Mouse (Mus musculus) midbrain, embryonic 14.5 days (tissue): ENCODE data around the gene B3galt4. TPM values are rescaled to one million over a fixed set of nuclear protein-coding genes. Genes with fewer than 3 reads are reported as not detected.
A peak's percentile ranks its signal among the peaks of the same experiment; 100 is the strongest.
"Not testable (repeated sequence)": the region's sequence is repeated elsewhere in the genome, so short reads cannot be mapped to it uniquely, and the experiment has no call there.

Source experiments
- ATAC-seq: fragments of 200-750 bp; cut with Nextera tagmentation; 2 replicates; pipeline ENCODE4 v1.8.0; 2017; ENCODE audit warnings: moderate number of reproducible peaks, moderate library complexity; ENCODE audit not compliant: low FRiP score, low TSS enrichment
- DNase-seq: peaks from one replicate; pipeline ENCODE4 v3.0.0-alpha.2; 2015
- H3K27ac ChIP-seq: fragments of 300-500 bp; sonication (generic); replicated peaks from 2 replicates; pipeline ENCODE4 v1.5.1; 2014; ENCODE audit warnings: mild to moderate bottlenecking, low read depth, low read length, moderate library complexity
- H3K27me3 ChIP-seq: fragments of 300-500 bp; sonication (generic); 2 replicates; pipeline ENCODE4 v1.6.1; 2014; ENCODE audit warnings: low read length, control low read depth, mixed read lengths; ENCODE audit not compliant: control insufficient read depth, insufficient read depth
- H3K36me3 ChIP-seq: fragments of 300-500 bp; sonication (generic); 2 replicates; pipeline ENCODE4 v1.6.1; 2014; ENCODE audit warnings: low read length, control low read depth; ENCODE audit not compliant: control insufficient read depth, insufficient read depth
- H3K4me1 ChIP-seq: fragments of 300-500 bp; sonication (generic); 2 replicates; pipeline ENCODE4 v1.6.1; 2014; ENCODE audit warnings: mild to moderate bottlenecking, antibody characterized with exemption, low read length, control low read depth; ENCODE audit not compliant: control insufficient read depth, insufficient read depth
- H3K4me2 ChIP-seq: fragments of 300-500 bp; sonication (generic); 2 replicates; pipeline ENCODE4 v1.6.1; 2014; ENCODE audit warnings: mild to moderate bottlenecking, low read length, moderate library complexity
- H3K4me3 ChIP-seq: fragments of 300-500 bp; sonication (generic); replicated peaks from 2 replicates; pipeline ENCODE4 v1.5.1; 2014; ENCODE audit warnings: low read depth, low read length
- H3K9ac ChIP-seq: fragments of 300-500 bp; sonication (generic); replicated peaks from 2 replicates; pipeline ENCODE4 v1.6.1; 2014; ENCODE audit warnings: mild to moderate bottlenecking, low read length, moderate library complexity
- H3K9me3 ChIP-seq: fragments of 300-500 bp; sonication (generic); 2 replicates; pipeline ENCODE4 v1.6.1; 2016; ENCODE audit warnings: low read length, control low read depth, mixed read lengths; ENCODE audit not compliant: control insufficient read depth
- WGBS: fragments of 180-500 bp; shearing (Covaris S2); extraction: QIAGEN DNeasy Blood & Tissue Kit; methylation state at CpG from one replicate; pipeline ENCODE4 v1.1.7; 2014; 5-methylcytosine and 5-hydroxymethylcytosine counted together
- polyA plus RNA-seq: library from polyadenylated mRNA; unstranded; fragments of >200 nt; fragmentation: Nextera tagmentation; extraction: Ambion mirVana; gene quantifications from 2 replicates; pipeline ENCODE4 v1.2.1, GENCODE M21; 2014

B3galt4 gene
- polyA plus RNA-seq, 1 experiment from 2014 or later, result 8.0 TPM

DNA sequence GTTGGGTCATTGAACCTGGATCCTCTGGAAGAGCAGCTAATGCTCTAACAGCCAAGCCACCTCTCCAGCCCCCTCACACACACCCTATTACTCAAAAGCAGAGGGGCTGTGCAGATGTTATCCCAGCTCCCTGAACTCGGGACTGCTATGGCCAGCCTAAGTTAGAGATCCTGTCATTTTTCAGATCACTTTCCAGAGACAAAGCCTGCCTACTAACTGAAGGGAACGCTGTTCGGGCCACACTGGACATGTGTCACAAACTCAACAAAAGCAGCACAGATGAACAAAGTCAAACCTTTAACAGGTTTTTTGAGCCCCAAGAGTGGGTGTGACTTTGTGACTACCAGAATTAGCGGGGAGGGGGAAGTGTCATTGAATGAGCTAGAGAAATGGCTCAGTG is 1.6 kb upstream of the B3galt4 start:
- no peak overlapping the region for H3K4me3 ChIP-seq
- no peak overlapping the region for H3K9ac ChIP-seq
- no peak overlapping the region for H3K4me2 ChIP-seq
- ATAC-seq (no peak), DNase-seq (no peak)
- H3K27ac ChIP-seq, result no peak overlapping the region
- peaks cover 44% of the 10 kb centered on the region for H3K36me3 ChIP-seq
- 84% methylated on average over 4 of the region's 4 CpGs for WGBS
- H3K4me1 ChIP-seq, result peaks cover 34% of the 10 kb centered on the region
- no peaks in the 10 kb centered on the region for H3K27me3 ChIP-seq
- H3K9me3 ChIP-seq, result no peaks in the 10 kb centered on the region

DNA sequence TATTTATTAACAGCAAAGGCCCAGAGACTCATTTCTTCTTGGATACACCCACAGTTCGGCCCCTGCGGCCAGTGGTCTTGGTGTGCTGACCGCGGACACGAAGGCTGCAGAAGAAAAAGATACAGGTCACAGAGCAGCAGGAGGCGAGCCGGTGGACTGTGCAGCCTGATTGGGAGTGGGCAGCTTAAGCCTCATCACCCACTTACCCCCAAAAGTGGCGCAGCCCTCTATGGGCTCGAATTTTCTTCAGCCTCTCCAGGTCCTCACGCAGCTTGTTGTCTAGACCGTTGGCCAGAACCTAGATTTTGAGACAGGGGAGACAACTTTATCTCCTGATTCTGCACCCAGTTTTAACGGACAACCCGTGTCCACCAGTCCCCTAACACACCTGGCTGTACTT is 727 bp upstream of the B3galt4 start:
- H3K9ac ChIP-seq, H3K9me3 ChIP-seq, H3K27me3 ChIP-seq, H3K27ac ChIP-seq, DNase-seq, ATAC-seq: not testable (repeated sequence)
- H3K4me3 ChIP-seq, result peak overlapping the region; percentile 52; the same call in 1 of the 2 replicates
- H3K36me3 ChIP-seq, result peaks cover 50% of the 10 kb centered on the region
- H3K4me2 ChIP-seq, result peak overlapping the region; percentile 96
- WGBS, result 74% methylated on average over 13 of the region's 13 CpGs
- peaks cover 34% of the 10 kb centered on the region for H3K4me1 ChIP-seq

DNA sequence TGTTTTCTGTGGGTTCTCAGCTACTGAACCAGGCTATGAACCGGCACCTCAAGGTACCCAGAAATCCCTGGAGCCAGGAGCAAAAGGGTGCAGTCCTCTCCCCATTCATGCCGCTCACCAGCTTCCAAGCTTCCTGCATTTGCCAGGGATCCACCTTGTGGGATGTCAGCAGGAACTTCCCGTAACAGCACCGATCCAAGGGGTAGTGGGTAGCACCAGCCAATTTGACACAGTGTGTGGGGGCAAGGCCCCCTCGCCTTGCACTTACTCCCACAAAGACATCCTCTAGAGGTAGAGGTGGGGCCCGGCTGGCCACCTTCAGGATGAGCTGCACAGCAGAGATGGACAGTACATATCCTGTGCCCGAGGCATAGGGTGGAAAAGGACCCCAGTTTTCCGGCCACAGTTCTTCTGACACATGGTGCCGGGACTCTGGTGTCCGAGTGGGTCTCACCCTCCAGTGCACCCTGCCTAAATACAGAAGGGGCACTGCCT is 1.1 kb downstream of the B3galt4 start:
- Histone ChIP-seq H3K4me3 (peak overlapping the region; percentile 52), H3K9ac (peak overlapping the region; percentile 71), H3K9me3 (no peaks in the 10 kb centered on the region), H3K36me3 (peaks cover 67% of the 10 kb centered on the region), H3K4me2 (peak overlapping the region; percentile 96), H3K4me1 (peaks cover 28% of the 10 kb centered on the region), H3K27me3 (no peaks in the 10 kb centered on the region), H3K27ac (peak overlapping the region; percentile 90)
- ATAC-seq, result no peak
- no peak for DNase-seq
- 77% methylated on average over 10 of the region's 10 CpGs for WGBS

DNA sequence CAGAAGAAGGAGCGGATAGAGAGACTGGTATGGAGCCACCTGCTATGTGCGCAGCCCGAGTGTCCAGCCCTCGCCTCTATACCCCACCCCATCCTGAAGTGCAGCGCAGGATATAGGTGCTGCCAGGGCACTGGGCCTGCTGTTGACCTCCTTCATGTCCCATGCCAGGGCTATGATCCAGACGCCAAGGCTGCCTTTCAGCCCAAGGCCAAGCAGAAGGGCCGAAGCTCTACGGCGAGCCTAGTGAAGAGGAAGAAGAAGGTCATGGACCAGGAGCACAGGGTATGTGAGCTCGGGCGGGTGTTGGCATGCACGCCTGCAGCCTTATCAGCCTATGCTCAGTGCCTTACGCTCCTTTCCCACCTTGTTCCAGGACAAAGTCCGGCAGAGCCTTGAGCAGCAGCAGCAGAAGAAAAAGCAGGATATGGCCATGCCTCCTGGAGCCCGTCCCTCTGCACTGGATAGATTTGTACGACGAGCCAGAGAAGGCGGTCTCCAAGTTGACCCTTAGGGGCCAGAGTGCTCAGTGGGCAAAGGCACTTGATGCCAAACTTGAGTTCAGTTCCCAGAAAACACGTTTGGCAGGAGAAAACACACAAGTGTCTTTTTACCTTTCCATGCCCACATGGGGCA is 2.3 kb downstream of the B3galt4 start:
- Histone ChIP-seq H3K27ac (no peak overlapping the region), H3K9ac (no peak overlapping the region), H3K36me3 (peaks cover 76% of the 10 kb centered on the region), H3K9me3 (no peaks in the 10 kb centered on the region), H3K4me1 (peaks cover 21% of the 10 kb centered on the region), H3K27me3 (no peaks in the 10 kb centered on the region), H3K4me2 (no peak overlapping the region), H3K4me3 (no peak overlapping the region)
- no peak for DNase-seq
- no peak for ATAC-seq
- 91% methylated on average over 19 of the region's 19 CpGs for WGBS

DNA sequence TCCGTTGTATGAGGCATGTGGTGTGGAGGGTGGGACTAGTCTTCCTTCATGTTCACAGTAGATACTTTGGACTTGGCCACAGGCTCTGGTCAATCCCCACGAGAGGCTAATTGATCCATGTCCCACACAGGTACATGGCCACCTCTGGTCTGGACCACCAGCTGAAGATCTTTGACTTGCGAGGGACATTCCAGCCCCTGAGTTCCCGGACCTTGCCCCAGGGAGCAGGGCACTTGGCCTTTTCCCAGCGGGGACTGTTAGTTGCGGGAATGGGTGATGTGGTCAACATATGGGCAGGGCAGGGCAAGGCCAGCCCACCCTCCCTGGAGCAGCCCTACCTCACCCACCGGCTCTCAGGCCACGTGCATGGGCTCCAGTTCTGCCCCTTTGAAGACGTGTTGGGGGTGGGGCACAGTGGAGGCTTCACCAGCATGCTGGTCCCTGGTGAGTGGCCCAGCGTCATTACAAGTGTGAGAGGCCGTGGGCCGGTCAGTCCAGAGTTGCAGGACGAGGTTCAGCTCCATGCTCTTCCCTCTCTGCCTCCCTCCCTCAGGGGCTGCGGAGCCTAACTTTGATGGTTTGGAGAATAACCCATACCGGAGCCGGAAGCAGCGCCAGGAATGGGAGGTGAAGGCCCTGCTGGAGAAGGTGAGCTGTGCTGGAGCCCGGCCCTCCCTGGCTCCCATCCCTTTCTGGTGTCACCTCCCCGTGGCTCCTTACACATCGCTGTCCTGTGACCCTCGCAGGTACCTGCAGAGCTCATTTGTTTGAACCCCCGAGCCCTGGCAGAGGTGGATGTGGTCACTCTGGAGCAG is 3.0 kb downstream of the B3galt4 start:
- peaks cover 19% of the 10 kb centered on the region for H3K4me1 ChIP-seq
- no peaks in the 10 kb centered on the region for H3K27me3 ChIP-seq
- H3K4me2 ChIP-seq, result no peak overlapping the region
- no peak overlapping the region for H3K9ac ChIP-seq
- DNase-seq, result no peak
- ATAC-seq, result no peak
- H3K27ac ChIP-seq, result no peak overlapping the region
- peaks cover 77% of the 10 kb centered on the region for H3K36me3 ChIP-seq
- no peaks in the 10 kb centered on the region for H3K9me3 ChIP-seq
- H3K4me3 ChIP-seq, result no peak overlapping the region
- WGBS, result 91% methylated on average over 22 of the region's 22 CpGs

DNA sequence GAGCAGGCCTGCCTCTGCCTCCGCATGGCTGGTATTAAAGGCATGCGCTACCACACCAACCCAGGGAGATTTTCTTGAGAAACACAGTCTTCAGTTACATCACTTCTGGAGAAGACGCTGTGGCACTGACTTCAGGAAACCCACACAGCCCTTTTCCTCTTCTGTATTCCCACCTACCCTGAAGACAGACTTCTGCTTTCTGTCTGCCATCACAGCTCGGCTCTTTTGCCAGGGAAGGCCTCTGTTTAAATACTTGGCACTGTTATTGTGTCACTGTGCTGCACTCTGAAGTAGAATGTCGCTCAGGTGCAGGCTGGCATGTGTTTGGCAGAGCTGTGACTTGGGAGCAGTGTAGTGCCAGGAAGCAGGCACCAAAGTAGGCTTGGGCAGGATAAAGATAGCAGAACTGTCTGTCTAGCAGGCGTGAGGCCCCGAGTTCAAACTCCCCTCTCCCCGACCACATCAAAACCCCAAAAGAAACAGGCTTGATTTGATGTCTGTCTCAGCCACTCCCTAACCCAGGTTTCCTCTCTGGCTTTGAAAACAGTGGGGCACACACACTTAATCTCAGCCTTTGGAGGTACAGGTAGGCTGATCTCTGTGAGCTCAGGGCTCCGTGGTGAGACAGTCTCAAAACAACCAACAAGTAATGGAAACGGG is 3.7 kb downstream of the B3galt4 start:
- Histone ChIP-seq H3K4me3 (no peak overlapping the region), H3K27me3 (no peaks in the 10 kb centered on the region), H3K27ac (no peak overlapping the region), H3K36me3 (peaks cover 70% of the 10 kb centered on the region), H3K9ac (no peak overlapping the region), H3K4me2 (no peak overlapping the region), H3K4me1 (peaks cover 19% of the 10 kb centered on the region), H3K9me3 (no peaks in the 10 kb centered on the region)
- ATAC-seq, result no peak
- WGBS, result 94% methylated on average over 10 of the region's 10 CpGs
- DNase-seq, result no peak

DNA sequence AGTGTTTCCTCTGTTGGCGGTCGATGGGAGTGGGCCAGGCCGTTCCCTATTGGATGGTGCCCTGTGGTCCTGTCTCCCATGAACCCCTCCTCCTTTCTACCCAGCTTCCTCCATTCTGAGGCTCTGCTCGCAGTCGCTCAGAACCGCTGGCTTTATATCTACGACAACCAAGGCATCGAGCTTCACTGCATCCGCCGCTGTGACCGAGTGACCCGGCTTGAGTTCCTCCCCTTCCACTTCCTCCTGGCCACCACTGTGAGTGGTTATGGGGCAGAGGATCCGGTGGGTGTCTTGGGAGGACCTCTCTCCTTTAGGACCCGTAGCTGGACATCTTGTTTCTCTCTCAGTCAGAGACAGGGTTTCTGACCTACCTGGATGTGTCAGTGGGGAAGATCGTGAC is 7.8 kb downstream of the B3galt4 start:
- Histone ChIP-seq H3K9me3 (no peaks in the 10 kb centered on the region), H3K4me2 (no peak overlapping the region), H3K4me3 (no peak overlapping the region), H3K4me1 (peaks cover 16% of the 10 kb centered on the region), H3K27ac (no peak overlapping the region), H3K27me3 (no peaks in the 10 kb centered on the region), H3K36me3 (peaks cover 58% of the 10 kb centered on the region), H3K9ac (no peak overlapping the region)
- ATAC-seq (no peak), DNase-seq (no peak)
- 95% methylated on average over 15 of the region's 15 CpGs for WGBS

DNA sequence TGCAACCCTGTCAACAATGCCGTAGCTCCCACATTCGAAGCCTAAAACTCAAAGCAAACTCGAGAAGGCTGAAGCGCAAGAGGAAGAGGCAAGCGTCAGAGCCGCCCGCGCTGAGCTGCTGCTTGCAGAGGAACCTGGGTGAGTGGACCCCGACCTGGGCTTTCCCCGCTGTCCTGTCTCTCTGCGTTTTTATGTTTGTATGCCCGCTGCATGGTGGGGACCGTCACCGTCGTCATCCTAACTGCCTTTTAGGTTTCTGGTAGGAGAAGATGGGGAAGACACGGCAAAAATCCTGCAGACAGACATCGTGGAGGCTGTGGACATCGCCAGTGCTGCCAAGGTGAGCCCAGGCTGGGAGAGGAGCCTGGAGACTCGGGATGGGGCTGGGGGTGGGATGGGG is 9.9 kb downstream of the B3galt4 start:
- Histone ChIP-seq H3K4me1 (peaks cover 16% of the 10 kb centered on the region), H3K9ac (peak overlapping the region; percentile 58), H3K27me3 (no peaks in the 10 kb centered on the region), H3K4me3 (peak overlapping the region; percentile 67), H3K4me2 (peak overlapping the region; percentile 95), H3K27ac (no peak overlapping the region), H3K36me3 (peaks cover 59% of the 10 kb centered on the region), H3K9me3 (no peaks in the 10 kb centered on the region)
- DNase-seq, result no peak
- 63% methylated on average over 19 of the region's 19 CpGs for WGBS
- no peak for ATAC-seq
